Mouse (Mus musculus): ENCODE data around the gene Phf5a.

GRCm38 (mm10) chr15:81835007-81835880, 36.5 kb downstream of the Phf5a start:
- no peak for TF ChIP-seq CTCF (IDR thresholded peaks at IDR 0.05; ENCODE audit: low read depth, low read length)
- no peak for TF ChIP-seq GATA1 (IDR thresholded peaks at IDR 0.05; ENCODE audit: borderline replicate concordance, low read length)
